Mouse (Mus musculus): ENCODE measurements at regions not wholly inside any gene's neighbourhood (a gene's known extent, or its start where the extent isn't known, plus 50 kb on each side); places are given as distances from the start of the nearest gene placed in this dataset.
"Not testable (repeated sequence)": the region's sequence is repeated elsewhere in the genome, so short reads cannot be mapped to it uniquely, and the experiment has no call there.

DNA sequence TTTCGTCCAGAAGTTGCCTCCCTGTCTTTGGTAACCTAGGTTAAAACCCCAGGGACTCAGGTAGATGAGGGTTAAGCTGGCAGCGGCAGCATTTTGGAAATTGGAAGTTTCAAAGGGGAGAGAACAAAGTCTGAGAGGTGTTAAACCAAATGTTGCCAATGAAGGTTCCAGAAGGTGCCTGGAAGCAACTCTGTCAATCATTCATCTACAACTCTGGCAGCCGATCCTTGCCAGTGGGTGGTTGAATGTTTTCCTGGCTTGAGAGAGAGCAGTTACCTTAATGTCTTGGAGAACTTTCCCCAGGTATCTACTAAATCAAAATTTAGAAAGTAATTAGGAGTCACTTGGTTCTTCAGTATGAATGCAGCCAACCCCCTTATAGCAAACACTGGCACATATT lies 628.2 kb upstream of the Map3k7 start:
- H3K4me3 ChIP-seq = no peak overlapping the region
- no peaks in the 10 kb centered on the region for H3K36me3 ChIP-seq (ENCODE audit: control insufficient read depth, insufficient read depth)
- no peak overlapping the region for H3ac ChIP-seq (ENCODE audit: control insufficient read depth, insufficient read length)
- H3K79me2 ChIP-seq (ENCODE audit: control insufficient read depth, insufficient read depth) = no peaks in the 10 kb centered on the region
- TF ChIP-seq CEBPB (IDR thresholded peaks at IDR 0.05; ENCODE audit: insufficient read depth, poor library complexity, severe bottlenecking) (no peak), USF1 (IDR thresholded peaks at IDR 0.05; ENCODE audit: low read depth) (no peak), E2F4 (IDR thresholded peaks at IDR 0.05; ENCODE audit: insufficient read depth) (no peak), TCF3 (IDR thresholded peaks at IDR 0.05; ENCODE audit: insufficient read length, low read depth) (no peak), SRF (IDR thresholded peaks at IDR 0.05; ENCODE audit: control insufficient read depth, insufficient read length, low read depth) (no peak), MAX (IDR thresholded peaks at IDR 0.05; ENCODE audit: low read depth) (no peak), TCF12 (IDR thresholded peaks at IDR 0.05; ENCODE audit: insufficient read depth, poor library complexity, severe bottlenecking) (no peak), MYOG (IDR thresholded peaks at IDR 0.05; ENCODE audit: control insufficient read depth in 1 of 3, insufficient read depth in 1 of 3, insufficient read length in 2 of 3, low read depth in 2 of 3) (no peak), POLR2AphosphoS2 (IDR thresholded peaks at IDR 0.05; ENCODE audit: insufficient read length, low read depth) (no peak), REST (IDR thresholded peaks at IDR 0.05; ENCODE audit: insufficient read depth, insufficient read length) (no peak)
- H3K4me2 ChIP-seq (ENCODE audit: low read depth) = no peak overlapping the region
- no peaks in the 10 kb centered on the region for H3K27me3 ChIP-seq (ENCODE audit: control insufficient read depth, insufficient read depth, insufficient read length)

DNA sequence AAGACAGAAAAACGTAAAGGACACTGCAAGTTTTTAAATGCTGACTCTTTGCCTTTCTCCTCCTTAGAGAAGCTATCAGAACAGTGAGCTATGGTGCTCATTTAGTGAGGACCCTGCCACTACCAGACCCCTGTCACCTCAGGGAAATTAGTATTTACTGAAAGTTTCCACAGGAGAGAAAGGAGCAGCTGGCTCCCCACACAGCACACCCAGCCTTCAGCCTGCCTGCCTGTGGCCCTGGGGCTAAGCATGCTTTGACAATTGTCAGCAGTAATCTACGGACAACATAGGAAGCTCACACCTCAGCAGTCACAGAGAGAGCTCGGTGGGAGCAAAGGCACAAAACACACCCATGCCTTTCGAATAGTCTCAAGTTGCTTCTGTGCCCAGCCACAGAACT lies 625.9 kb upstream of the Map3k7 start:
- TF ChIP-seq USF1 (IDR thresholded peaks at IDR 0.05; ENCODE audit: low read depth) (no peak), CEBPB (IDR thresholded peaks at IDR 0.05; ENCODE audit: insufficient read depth, poor library complexity, severe bottlenecking) (no peak), TCF12 (IDR thresholded peaks at IDR 0.05; ENCODE audit: insufficient read depth, poor library complexity, severe bottlenecking) (no peak), MYOD1 (IDR thresholded peaks at IDR 0.05; ENCODE audit: control insufficient read depth in 1 of 3, insufficient read length in 2 of 3, low read depth in 2 of 3) (no peak), MAX (IDR thresholded peaks at IDR 0.05; ENCODE audit: low read depth) (no peak)
- Histone ChIP-seq H3K36me3 (ENCODE audit: control insufficient read depth, insufficient read depth) (no peaks in the 10 kb centered on the region), H3K79me2 (ENCODE audit: control insufficient read depth, insufficient read depth) (no peaks in the 10 kb centered on the region), H3K4me2 (ENCODE audit: low read depth) (no peak overlapping the region), H3K27me3 (ENCODE audit: control insufficient read depth, insufficient read depth, insufficient read length) (no peaks in the 10 kb centered on the region), H3K4me3 (no peak overlapping the region), H3ac (ENCODE audit: control insufficient read depth, insufficient read length) (no peak overlapping the region)

- no peak overlapping the region for H3ac ChIP-seq (ENCODE audit: control insufficient read depth, insufficient read length)
- no peaks in the 10 kb centered on the region for H3K79me2 ChIP-seq (ENCODE audit: control insufficient read depth, insufficient read depth)
- no peak overlapping the region for H3K4me3 ChIP-seq
- no peaks in the 10 kb centered on the region for H3K27me3 ChIP-seq (ENCODE audit: control insufficient read depth, insufficient read depth, insufficient read length)
- H3K4me2 ChIP-seq (ENCODE audit: low read depth) = no peak overlapping the region
- H3K36me3 ChIP-seq (ENCODE audit: control insufficient read depth, insufficient read depth) = no peaks in the 10 kb centered on the region
- TF ChIP-seq SRF (IDR thresholded peaks at IDR 0.05; ENCODE audit: control insufficient read depth, insufficient read length, low read depth) (no peak), POLR2A (IDR thresholded peaks at IDR 0.05; ENCODE audit: insufficient read length, low read depth) (no peak), E2F4 (IDR thresholded peaks at IDR 0.05; ENCODE audit: insufficient read depth) (no peak), USF1 (IDR thresholded peaks at IDR 0.05; ENCODE audit: low read depth) (no peak), REST (IDR thresholded peaks at IDR 0.05; ENCODE audit: insufficient read depth, insufficient read length) (no peak), POLR2AphosphoS2 (IDR thresholded peaks at IDR 0.05; ENCODE audit: insufficient read length, low read depth) (no peak), MYOD1 (IDR thresholded peaks at IDR 0.05; ENCODE audit: control insufficient read depth in 1 of 3, insufficient read length in 2 of 3, low read depth in 2 of 3) (no peak), MYOG (IDR thresholded peaks at IDR 0.05; ENCODE audit: control insufficient read depth in 1 of 3, insufficient read depth in 1 of 3, insufficient read length in 2 of 3, low read depth in 2 of 3) (no peak)
Measured at GRCm38 (mm10) chr4:31343312-31344248, 620.3 kb upstream of the Map3k7 start.

DNA sequence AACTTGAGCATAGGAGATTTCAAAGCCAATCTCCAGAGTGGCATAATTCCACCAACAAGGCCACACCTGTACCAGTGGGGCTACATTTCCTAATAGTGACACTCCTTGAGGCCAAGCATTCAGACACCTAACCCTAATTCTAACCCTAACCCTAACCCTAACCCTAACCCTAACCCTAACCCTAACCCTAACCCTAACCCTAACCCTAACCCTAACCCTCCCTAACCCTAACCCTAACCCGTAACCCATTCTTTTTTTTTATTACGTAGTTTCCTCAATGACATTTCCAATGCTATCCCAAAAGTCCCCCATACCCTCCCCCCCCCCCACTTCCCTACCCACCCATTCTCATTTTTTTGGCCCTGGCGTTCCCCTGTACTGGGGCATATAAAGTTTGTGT lies 609.9 kb upstream of the Map3k7 start:
- H3K36me3 ChIP-seq (ENCODE audit: control insufficient read depth, insufficient read depth); H3K79me2 ChIP-seq (ENCODE audit: control insufficient read depth, insufficient read depth); H3K27me3 ChIP-seq (ENCODE audit: control insufficient read depth, insufficient read depth, insufficient read length); H3K4me3 ChIP-seq; H3K4me2 ChIP-seq (ENCODE audit: low read depth); H3ac ChIP-seq (ENCODE audit: control insufficient read depth, insufficient read length): not testable (repeated sequence)

- Histone ChIP-seq H3K36me3 (ENCODE audit: control insufficient read depth, insufficient read depth) (no peaks in the 10 kb centered on the region), H3ac (ENCODE audit: control insufficient read depth, insufficient read length) (no peak overlapping the region), H3K4me2 (ENCODE audit: low read depth) (no peak overlapping the region), H3K27me3 (ENCODE audit: control insufficient read depth, insufficient read depth, insufficient read length) (no peaks in the 10 kb centered on the region), H3K4me3 (no peak overlapping the region), H3K79me2 (ENCODE audit: control insufficient read depth, insufficient read depth) (no peaks in the 10 kb centered on the region)
- no peak for TF ChIP-seq TCF12 (IDR thresholded peaks at IDR 0.05; ENCODE audit: insufficient read depth, poor library complexity, severe bottlenecking)
Measured at GRCm38 (mm10) chr4:31354953-31355352, 608.9 kb upstream of the Map3k7 start.

DNA sequence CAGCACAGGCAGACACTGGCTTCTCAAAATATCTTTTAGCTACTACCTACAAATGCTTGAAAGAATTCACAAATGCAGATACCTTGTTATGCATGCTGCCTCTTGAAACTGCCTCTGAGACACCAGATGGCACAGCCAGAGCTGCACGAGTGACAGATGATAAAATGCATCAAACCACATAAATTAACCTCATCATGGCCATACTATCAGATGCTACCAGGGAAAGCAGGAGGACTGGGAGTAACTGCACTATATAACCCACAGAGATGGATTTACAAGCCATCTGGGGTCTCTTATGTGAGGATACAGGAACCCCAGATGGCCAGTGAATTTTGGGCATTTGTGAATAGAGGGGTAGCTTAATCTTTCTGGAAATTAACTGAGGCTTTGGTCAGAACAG lies 597.7 kb upstream of the Map3k7 start:
- no peak overlapping the region for H3K4me3 ChIP-seq

More for the DNA sequence above, 597.7 kb upstream of the Map3k7 start:
- Histone ChIP-seq H3K36me3 (ENCODE audit: control insufficient read depth, insufficient read depth) (no peaks in the 10 kb centered on the region), H3K4me2 (ENCODE audit: low read depth) (no peak overlapping the region), H3ac (ENCODE audit: control insufficient read depth, insufficient read length) (no peak overlapping the region), H3K79me2 (ENCODE audit: control insufficient read depth, insufficient read depth) (no peaks in the 10 kb centered on the region), H3K27me3 (ENCODE audit: control insufficient read depth, insufficient read depth, insufficient read length) (no peaks in the 10 kb centered on the region)
- TF ChIP-seq POLR2AphosphoS2 (IDR thresholded peaks at IDR 0.05; ENCODE audit: insufficient read length, low read depth) (no peak), MAX (IDR thresholded peaks at IDR 0.05; ENCODE audit: low read depth) (no peak), CEBPB (IDR thresholded peaks at IDR 0.05; ENCODE audit: insufficient read depth, poor library complexity, severe bottlenecking) (no peak), TCF3 (IDR thresholded peaks at IDR 0.05; ENCODE audit: insufficient read length, low read depth) (no peak), E2F4 (IDR thresholded peaks at IDR 0.05; ENCODE audit: insufficient read depth) (no peak), TCF12 (IDR thresholded peaks at IDR 0.05; ENCODE audit: insufficient read depth, poor library complexity, severe bottlenecking) (no peak), MYOD1 (IDR thresholded peaks at IDR 0.05; ENCODE audit: control insufficient read depth in 1 of 3, insufficient read length in 2 of 3, low read depth in 2 of 3) (no peak), REST (IDR thresholded peaks at IDR 0.05; ENCODE audit: insufficient read depth, insufficient read length) (no peak), MYOG (IDR thresholded peaks at IDR 0.05; ENCODE audit: control insufficient read depth in 1 of 3, insufficient read depth in 1 of 3, insufficient read length in 2 of 3, low read depth in 2 of 3) (no peak), SRF (IDR thresholded peaks at IDR 0.05; ENCODE audit: control insufficient read depth, insufficient read length, low read depth) (no peak), POLR2A (IDR thresholded peaks at IDR 0.05; ENCODE audit: insufficient read length, low read depth) (no peak), USF1 (IDR thresholded peaks at IDR 0.05; ENCODE audit: low read depth) (no peak)
